Mouse (Mus musculus) C2C12 (cell line): ENCODE measurements around the gene Senp7.

Experiments
- CEBPB ChIP-seq: IDR thresholded peaks from one replicate; pipeline ENCODE4 v1.6.1; 2011; ENCODE audit warnings: low read depth, mild to moderate bottlenecking, control low read depth, moderate library complexity
- CTCF ChIP-seq: IDR thresholded peaks from one replicate; pipeline ENCODE4 v1.5.1; 2011; ENCODE audit not compliant: control insufficient read depth, insufficient read depth, insufficient read length
- FOSL1 ChIP-seq: IDR thresholded peaks from one replicate; pipeline ENCODE4 v1.8.0; 2011; ENCODE audit warnings: mild to moderate bottlenecking, low read length; ENCODE audit not compliant: poor library complexity, insufficient read depth, severe bottlenecking
- MAX ChIP-seq: IDR thresholded peaks from one replicate; pipeline ENCODE4 v1.6.1; 2011; ENCODE audit warnings: mild to moderate bottlenecking, control low read depth
- MYOD1 ChIP-seq: IDR thresholded peaks from one replicate; pipeline ENCODE4 v1.6.1; 2011; ENCODE audit warnings: low read depth; ENCODE audit not compliant: control insufficient read depth, insufficient read length
- MYOG ChIP-seq: IDR thresholded peaks from one replicate; pipeline ENCODE4 v1.6.1; 2011; ENCODE audit not compliant: control insufficient read depth, insufficient read length; ENCODE audit errors: extremely low read depth
- USF1 ChIP-seq: IDR thresholded peaks from one replicate; pipeline ENCODE4 v1.6.1; 2011; ENCODE audit warnings: low read depth, mild to moderate bottlenecking, control low read depth, moderate library complexity

GRCm38 (mm10) chr16:56163466-56163865 lies 115.3 kb downstream of the Senp7 start:
- no peak for TF ChIP-seq CTCF
- TF ChIP-seq MAX = no peak
- no peak for TF ChIP-seq MYOD1
- TF ChIP-seq CEBPB = no peak
- no peak for TF ChIP-seq USF1
- TF ChIP-seq MYOG = no peak
- no peak for TF ChIP-seq FOSL1
